Mouse (Mus musculus): ENCODE data around the gene Gm4301. TPM values are rescaled to one million over a fixed set of nuclear protein-coding genes. Genes with fewer than 3 reads are reported as not detected.
"Not testable (repeated sequence)": the region's sequence is repeated elsewhere in the genome, so short reads cannot be mapped to it uniquely, and the experiment has no call there.

The Gm4301 gene
- total RNA-seq (2017): not detected in 2 replicates

DNA sequence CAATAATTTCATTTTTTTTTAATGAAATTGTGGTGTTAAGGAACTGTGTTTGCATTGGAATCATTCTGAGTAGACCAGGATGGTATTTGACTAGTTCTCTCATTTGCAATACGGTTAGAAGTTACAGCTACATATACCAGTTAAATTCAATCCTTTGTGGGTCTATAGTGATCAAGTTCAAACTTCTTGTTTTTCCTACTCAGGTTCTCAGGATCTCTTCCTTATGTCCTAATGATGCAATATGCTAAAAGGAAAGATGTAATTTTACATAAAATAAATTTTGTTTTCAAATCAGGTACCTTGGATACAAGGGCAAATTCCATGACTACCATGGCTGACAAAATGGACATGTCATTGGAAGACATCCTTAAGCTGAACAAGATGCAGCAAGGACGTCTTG is at the start of gene Gm4301:
Gm4301 (plus strand) TSS at position 301 of the 400 bp plus-strand sequence.
- ATAC-seq (replicated peaks; ENCODE audit: low read depth, poor library complexity, severe bottlenecking): not testable (repeated sequence)

GRCm38 (mm10) chr10:100296105-100296504 is 39.4 kb upstream of the Gm4301 start:
- no peak for ATAC-seq (replicated peaks; ENCODE audit: low read depth, poor library complexity, severe bottlenecking)

DNA sequence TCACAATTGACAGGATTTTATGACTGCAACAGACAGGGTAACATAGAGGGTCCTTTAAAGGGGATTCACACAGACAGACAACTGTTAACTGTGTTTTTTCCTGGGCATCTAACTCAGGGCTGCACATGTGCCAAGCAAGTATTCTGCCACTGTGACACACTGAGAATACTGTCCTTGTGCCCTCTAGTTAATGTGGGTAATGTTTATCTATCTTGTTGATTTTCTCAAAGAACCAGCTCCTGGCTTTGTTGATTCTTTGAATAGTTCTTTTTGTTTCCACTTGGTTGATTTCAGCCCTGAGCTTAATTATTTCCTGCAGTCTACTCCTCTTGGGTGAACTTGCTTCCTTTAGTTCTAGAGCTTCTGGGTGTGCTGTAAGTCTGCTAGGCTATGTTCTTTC is 35.4 kb upstream of the Gm4301 start:
- ATAC-seq (replicated peaks; ENCODE audit: low read depth, poor library complexity, severe bottlenecking): not testable (repeated sequence)

GRCm38 (mm10) chr10:100340536-100340935 is 5.1 kb downstream of the Gm4301 start, which contains the start of gene Gm4302:
Gene Gm4302 (plus strand): TSS chr10:100340836.
- ATAC-seq (replicated peaks; ENCODE audit: low read depth, poor library complexity, severe bottlenecking): not testable (repeated sequence)

GRCm38 (mm10) chr10:100345672-100346071 is 10.2 kb downstream of the Gm4301 start, which contains the start of gene Gm4303:
Gene Gm4303 (plus strand): TSS chr10:100345972.
- not testable (repeated sequence) for ATAC-seq (replicated peaks; ENCODE audit: low read depth, poor library complexity, severe bottlenecking)

GRCm38 (mm10) chr10:100350793-100351192 is 15.3 kb downstream of the Gm4301 start, which contains the start of gene Gm4305:
Gene Gm4305 (plus strand): TSS chr10:100351093.
- not testable (repeated sequence) for ATAC-seq (replicated peaks; ENCODE audit: low read depth, poor library complexity, severe bottlenecking)

- not testable (repeated sequence) for ATAC-seq (replicated peaks; ENCODE audit: low read depth, poor library complexity, severe bottlenecking)
Measured at GRCm38 (mm10) chr10:100356841-100357240, 21.4 kb downstream of the Gm4301 start.

DNA sequence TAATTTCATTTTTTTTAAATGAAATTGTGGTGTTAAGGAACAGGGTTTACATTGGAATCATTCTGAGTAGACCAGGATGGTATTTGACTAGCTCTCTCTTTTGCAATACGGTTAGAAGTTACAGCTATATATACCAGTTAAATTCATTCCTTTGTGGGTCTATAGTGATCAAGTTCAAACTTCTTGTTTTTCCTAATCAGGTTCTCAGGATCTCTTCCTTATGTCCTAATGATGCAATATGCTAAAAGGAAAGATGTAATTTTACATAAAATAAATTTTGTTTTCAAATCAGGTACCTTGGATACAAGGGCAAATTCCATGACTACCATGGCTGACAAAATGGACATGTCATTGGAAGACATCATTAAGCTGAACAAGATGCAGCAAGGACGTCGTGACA is 25.6 kb downstream of the Gm4301 start, which contains the start of gene Gm4307:
Gm4307 (plus strand) TSS at position 301 of the 400 bp plus-strand sequence.
- not testable (repeated sequence) for ATAC-seq (replicated peaks; ENCODE audit: low read depth, poor library complexity, severe bottlenecking)

DNA sequence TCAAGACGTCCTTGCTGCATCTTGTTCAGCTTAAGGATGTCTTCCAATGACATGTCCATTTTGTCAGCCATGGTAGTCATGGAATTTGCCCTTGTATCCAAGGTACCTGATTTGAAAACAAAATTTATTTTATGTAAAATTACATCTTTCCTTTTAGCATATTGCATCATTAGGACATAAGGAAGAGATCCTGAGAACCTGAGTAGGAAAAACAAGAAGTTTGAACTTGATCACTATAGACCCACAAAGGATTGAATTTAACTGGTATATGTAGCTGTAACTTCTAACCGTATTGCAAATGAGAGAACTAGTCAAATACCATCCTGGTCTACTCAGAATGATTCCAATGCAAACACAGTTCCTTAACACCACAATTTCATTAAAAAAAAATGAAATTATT is 47.0 kb downstream of the Gm4301 start, which contains the start of gene Gm4312:
Gm4312 (minus strand) TSS at position 101 of the 400 bp plus-strand sequence.
- ATAC-seq (replicated peaks; ENCODE audit: low read depth, poor library complexity, severe bottlenecking): not testable (repeated sequence)

Other genes with a start within 250 kb of the Gm4301 start
- not detected in 2 replicates for gene Gm4302, start 5.2 kb downstream of the Gm4301 start, total RNA-seq (2017)
- gene Gm4303, start 10.3 kb downstream of the Gm4301 start, total RNA-seq (2017): not detected in 2 replicates
- gene Gm4305, start 15.4 kb downstream of the Gm4301 start, total RNA-seq (2017): not detected in 2 replicates
- gene Gm4307, start 25.7 kb downstream of the Gm4301 start, total RNA-seq (2017): not detected in 2 replicates
- not detected in 2 replicates for gene Gm4312, start 46.9 kb downstream of the Gm4301 start, total RNA-seq (2017)
- 9.6 and 11.3 TPM in 2 replicates for gene Tmtc3, start 151.7 kb downstream of the Gm4301 start, total RNA-seq (2017)
- 25.5 and 28.5 TPM in 2 replicates for gene Cep290, start 151.9 kb downstream of the Gm4301 start, total RNA-seq (2017)